Mouse (Mus musculus) CH12F3 (cell line): ENCODE results near the gene Ikzf3.

Experiments
- in situ Hi-C: fragments of 300-500 bp; cut with MboI; formaldehyde crosslinking; loops from 2 replicates; pipeline ENCODE4 v1.14.3; 2020; ENCODE audit warnings: low sequenced_read_pairs

Gene Ikzf3

DNA sequence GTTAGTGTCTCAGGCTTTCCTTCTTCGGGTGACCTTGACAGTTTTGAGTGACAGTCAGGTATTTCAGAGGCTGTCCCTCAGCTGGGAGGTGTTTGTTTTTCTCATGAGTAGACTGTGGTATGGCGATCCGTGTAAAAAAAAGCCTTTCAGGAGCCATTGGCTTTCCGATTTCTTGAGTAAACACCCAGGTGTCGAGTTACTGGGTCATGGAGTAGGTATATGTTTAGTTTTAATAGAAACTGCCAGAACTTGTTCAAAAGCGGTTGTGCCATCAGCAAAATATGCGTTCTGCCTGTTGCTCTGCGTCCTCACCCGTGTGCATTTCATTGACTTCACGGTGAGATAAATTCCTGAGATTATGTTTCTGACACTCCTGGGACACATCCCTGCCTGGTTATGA lies 25.4 kb downstream of the Ikzf3 start:
- in situ Hi-C loops: no loop called here

DNA sequence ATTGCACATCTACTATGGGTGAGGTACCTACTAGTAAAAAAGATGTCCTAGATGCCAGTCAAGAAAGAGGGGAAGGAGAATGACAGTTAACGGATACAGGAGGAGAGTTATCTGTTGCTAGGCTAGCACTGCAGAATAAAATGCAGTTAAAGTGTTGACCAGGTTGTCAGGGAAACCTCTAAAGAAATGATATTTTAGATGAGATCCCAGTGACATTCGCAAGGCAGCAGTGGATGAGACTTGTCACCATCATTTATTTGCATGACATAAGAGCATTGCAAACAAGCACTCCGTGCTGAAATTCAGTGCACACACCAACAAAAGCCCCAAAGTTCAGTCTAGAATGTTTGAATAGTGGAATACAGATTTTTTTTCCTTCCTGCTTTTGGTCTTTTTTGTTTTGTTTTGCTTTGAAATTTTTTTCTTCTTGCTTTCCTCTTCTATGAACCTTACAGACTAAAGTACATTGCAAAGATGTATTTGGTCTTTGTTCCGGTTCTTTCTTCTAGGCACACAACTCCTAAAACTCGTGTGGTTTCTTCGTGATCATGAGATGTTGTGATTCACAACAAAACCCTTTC lies 32.4 kb downstream of the Ikzf3 start:
- in situ Hi-C loops: no loop called here

DNA sequence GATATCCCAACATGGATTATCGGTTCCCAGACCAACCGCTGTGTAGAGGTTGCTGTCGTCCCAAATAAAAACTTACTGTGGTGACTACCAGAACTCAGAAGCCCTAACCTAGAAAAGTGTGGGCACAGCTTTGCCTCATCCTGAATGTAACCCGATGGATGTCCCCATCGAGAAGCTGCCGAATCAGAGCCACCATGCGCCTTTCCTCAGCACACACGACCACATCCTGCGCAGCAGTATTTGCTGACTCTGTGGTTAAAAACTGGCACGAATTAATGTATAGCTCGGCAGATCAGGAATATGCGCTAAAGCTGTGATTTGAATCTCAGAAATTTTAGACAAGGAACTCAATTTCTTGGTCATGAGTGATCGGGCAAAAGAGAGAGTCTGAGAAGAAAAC lies 33.0 kb downstream of the Ikzf3 start:
- in situ Hi-C loops: no loop called here

DNA sequence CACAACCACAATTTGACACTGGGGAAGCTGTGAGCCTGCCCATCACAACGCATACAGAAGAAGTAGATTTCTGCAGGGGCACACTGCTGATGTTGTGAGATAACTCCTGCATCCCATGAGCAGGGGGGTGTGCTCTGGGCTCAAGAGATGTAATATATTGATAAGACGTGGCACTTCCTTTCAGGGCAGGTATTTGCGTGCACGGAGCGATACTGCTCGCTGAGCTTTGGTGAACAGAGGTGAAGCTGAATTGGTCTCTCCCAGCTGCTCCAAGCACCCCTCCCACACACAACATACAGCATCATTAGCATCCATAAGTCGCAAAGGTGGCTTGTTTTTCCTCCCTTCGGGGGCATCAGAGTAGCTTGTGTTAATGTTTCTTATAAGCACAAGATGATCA lies 35.7 kb downstream of the Ikzf3 start:
- in situ Hi-C loops: no loop called here

DNA sequence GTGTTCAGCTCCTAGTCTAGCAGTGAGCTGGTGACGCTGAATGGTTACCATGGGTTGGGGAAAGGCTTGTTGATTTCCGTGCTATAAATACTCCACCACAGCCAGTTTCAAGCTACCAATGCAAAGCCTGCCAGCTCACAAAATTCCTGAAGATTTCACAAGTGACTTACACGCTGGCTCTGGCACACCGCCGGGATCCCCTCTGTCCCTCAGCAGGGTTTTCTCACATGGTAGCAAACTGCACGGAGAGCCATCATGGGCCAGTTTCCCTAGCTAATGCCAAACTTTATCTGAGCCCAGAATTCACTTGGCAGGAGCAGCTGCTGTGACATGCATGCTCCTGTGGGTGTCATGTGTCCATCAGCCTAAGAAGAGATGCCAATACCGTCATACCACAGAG lies 36.4 kb downstream of the Ikzf3 start:
- in situ Hi-C loops: no loop called here

DNA sequence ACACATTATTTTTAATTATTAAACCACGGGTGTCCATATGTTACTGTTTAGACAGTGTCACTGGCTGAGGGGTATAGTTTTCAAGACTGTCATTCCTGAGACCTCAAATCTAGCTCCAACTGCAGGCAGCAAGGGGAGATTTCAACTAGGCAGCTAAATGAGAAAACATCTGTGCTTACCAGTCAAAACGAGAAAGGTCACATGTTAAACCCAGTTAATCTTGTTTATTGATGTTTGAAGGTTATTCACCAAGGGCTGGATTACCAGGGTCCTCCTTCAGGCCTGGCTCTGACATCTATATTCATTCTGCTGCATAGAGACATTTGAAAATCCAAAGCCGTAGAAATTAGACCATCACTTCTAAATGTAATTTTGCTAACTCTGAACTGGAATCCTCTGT lies 40.9 kb downstream of the Ikzf3 start:
- in situ Hi-C loops: no loop called here

DNA sequence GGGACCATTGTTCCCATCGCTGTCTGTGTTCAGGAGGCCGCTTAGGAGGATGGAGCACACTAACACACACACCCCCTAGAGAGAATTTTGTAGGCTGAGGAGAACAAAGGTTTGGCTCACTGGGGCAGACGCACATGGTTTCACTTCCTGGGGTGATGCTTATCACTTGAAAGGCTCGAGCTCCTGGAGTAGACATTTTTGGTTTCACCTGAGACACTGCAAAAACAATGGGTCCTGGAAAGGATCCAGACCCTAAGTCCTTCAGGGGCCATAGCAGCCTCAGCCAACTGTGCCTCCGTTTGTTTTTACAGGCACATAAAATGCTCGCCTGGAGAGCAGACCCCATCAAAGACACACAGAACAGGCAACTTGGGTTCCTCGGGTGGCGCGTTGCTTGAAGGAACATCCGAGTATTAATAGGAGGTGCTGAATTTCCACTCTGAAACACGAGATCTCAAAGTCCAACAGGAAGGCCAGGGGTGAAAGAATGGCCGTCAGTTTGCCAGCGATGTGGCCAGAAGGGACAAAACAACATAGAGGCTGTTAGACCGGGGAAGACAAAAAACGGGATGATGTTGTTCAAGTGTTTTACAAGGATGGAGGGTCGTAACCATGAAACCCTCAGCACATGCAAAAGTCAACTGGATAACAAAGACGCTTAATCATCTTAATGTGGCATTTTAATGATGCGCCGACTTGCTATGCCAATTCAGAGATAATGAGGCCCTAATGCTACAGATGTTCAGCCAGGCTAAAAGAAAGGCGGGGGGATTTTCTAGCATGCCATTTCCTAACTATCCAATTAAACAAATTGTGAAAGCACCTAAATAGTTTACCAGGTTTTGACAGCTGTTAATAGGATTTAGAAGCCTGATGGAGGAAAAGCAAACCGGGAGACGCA lies 48.2 kb downstream of the Ikzf3 start:
- in situ Hi-C loops: no loop called here

DNA sequence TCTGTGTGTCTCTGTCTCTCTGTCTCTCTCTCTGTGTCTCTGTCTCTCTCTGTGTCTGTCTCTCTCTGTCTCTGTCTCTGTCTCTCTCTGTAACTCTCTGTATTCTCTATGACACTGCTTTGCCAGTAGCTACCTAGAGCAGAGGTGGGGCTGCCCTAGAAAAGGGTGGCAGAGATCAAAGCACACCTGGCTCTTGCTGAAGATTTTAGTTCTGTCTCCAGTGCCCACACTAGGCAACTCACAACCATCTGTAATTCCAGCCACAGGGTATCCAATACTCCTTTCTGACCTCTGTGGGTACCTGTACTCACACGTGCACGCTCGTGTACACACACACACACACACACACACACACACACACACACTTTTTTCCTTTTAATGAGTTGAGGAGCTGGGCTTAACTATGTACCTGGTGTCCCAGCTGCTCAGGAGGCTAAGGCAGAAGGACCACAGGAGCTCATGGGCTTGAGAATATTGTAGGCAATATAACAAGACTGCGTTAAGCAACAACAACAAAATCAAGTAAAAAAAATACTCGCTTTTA lies 50.6 kb downstream of the Ikzf3 start:
- in situ Hi-C loops: no loop called here

DNA sequence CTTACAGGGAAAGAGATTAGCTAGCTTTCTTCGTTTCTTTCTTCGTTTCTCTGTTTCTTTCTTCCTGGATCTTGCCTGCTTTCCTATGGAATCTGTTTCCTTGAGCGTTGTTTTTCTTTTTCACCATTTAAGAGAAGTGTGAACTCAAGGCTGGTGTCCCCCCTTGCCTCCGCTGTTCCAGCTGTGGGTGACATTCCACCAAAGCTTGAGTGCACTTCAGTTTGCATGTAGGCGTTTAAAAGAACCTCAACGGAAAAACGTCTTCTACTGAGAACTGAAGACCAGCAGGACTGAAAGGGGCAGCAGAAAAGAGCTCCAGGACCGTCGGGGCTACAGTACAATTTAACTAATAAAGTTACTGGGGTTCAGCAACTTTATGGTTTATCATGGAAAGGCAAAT lies 52.4 kb downstream of the Ikzf3 start:
- in situ Hi-C loops: no loop called here

DNA sequence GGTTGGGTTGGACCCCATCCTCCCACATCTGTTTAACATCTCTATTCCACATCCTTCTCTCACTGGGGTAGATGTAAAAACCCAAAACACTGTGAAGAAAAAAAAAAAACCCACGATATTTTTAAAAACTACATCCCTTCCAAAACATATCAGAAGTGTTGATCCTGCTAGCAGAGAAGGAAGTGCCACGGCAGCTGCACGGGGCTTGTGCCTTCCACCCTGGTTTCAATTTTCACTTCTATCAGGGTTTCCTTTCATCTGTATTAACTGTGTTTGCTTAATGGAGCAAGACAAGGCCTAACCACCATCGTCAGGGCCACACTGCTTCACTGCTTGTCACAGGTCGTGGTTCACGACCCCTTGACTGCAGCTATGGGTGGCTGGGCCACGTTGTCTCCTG lies 52.9 kb downstream of the Ikzf3 start:
- in situ Hi-C loops: no loop called here

DNA sequence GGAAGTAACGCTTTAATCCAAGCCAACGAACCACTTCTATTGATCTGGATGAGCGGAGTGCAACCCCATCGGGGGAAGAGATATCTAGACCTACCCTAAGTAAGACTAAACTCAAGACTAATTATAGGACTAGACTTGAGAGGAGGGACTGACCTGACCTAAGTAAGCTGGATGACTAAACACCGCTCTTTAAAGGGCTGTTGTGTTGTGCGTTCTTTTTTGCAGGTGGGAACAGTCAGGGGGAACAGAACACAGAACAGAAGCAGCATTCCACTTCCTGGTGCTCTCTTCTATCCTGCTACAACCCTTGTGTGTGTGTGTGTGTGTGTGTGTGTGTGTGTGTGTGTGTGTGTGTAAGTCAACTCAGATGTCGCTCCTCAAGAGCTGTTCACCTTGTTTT lies 54.3 kb downstream of the Ikzf3 start:
- in situ Hi-C loops: no loop called here

DNA sequence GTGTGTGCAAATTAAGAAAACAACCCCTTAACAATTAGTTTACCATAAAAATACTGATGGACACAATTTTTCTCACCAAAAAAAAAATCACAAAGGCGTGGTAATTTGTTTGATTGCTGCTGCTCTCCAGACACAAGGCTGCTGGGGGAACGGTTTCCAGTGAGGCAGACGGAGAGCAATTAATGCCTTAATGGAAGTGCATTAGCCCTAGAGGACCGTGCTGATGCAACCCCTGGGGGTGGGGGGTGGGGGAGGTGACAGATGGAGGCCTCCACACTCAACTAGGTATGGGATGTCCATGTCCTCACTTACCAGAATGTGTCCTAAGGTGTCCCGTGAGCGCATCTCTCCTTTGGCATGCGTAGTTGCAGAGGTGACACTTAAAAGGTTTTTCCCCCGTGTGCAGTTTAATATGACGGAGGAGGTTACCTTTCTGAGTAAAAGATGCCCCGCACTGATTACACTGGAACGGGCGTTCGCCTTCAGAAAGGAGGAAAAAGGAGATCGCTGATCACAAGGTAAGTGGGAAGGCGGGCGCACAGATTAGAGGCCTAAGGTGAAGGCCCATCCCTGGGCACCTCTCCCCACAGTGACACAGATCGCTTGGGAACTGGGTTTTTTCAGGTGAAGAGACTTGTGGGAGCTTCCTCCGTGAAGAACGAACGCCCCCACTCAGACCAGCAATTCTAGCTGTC lies 57.1 kb downstream of the Ikzf3 start:
- in situ Hi-C loops: no loop called here

DNA sequence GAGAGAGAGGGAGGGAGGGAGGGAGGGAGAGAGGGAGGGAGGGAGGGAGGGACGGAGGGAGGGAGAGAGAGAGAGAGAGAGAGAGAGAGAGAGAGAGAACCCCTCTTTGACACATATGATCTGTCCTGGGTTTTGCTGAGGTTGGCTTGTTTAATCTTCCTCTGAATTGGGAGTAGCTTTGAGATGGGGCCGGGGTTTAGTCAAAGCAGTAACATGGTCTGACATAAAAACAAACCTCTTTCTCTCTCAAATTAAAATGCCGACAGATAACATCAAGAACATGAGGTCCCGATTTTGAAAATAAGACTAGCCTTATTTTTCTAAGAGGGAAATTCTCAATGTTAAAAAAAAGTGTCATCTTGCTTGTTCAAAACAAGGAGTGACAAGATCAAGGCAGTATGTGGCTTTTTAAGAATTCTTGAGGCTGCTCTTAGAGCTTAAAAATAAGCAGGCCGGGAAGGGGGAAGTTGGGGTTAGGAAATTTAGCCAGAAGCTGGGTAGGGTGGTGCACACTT lies 58.2 kb downstream of the Ikzf3 start:
- in situ Hi-C loops: no loop called here

DNA sequence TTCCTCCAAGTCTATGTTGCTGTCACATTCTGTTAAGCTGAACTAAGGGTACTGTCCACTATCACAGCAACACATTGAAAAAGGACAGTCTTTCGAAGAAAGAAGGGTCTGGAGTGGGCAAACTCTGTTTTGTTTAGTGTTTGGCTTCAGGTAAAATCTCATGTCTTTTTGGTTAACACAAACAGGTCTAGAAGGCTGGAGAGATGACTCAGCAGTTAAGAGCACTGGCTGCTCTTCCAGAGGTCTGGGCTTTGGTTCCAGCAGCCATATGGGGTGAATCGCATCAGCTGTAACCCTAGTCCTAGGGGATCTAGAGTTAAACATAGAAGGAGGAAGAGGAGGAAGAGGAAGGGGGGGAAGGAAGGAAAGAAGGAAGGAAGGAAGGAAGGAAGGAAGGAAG lies 60.1 kb downstream of the Ikzf3 start:
- in situ Hi-C loops: no loop called here

DNA sequence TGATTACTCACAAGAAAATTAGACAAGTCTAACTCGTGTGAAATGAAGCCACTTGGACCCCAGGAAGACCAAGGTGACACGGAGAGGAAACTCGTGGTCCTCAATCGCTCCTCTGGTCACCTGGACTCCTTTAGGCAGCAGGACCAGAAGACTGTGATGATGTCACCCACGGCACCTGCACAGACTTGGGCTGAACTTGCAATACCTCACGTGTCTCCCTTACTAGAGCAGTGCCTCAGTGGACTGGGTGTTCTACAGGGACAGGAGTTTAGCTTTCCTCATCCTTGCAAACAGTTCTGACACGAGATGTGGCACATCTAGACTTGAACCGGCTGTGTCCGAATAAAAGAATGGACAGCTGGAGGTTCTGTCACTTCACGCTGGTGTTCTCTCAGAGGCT lies 63.8 kb downstream of the Ikzf3 start:
- in situ Hi-C loops: no loop called here

DNA sequence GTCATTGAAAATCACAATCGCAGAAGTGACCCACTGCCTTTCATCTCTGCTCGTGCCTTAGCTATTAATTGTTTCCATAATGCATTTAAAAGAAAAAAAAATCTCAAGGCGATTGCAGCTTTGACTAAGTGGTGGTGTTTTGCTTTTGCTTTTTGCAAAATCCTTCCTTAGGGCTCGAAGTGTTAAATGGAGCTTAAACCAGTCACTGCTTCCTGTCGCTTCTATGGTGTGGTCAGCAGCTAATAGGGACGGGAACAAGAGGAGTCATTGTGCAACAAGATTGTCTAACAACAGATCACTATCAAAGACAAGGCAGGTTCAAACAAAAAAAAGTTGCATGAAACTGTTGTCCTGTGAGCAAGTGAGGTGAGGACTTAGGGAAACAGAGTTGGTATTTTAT lies 64.6 kb downstream of the Ikzf3 start:
- in situ Hi-C loops: no loop called here

DNA sequence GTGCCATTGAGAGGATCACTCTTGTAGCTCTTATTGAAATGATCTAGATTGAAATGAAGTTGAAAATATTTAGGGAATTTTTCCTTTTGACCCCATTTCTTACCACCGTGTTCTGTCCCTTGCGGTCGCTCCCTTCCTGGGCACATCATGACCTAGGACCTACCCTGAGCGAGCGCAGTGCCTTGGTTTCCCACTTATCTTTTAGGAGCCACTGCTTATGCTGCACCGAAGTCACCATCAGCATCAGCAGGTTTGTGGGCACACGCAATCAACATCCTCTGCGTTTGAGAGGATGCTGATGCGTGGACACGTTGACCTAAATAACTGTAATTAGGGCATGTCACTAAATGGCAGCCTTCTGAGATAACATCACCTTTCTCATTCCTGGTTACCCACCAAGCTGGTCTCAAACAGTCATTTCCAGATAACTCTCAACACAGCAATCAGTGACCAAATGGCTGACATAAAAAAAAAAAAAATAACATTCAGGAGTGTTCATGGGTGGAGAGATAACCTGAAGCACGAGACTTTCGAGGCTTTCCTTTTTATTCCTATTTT lies 65.8 kb downstream of the Ikzf3 start:
- in situ Hi-C loops: no loop called here

DNA sequence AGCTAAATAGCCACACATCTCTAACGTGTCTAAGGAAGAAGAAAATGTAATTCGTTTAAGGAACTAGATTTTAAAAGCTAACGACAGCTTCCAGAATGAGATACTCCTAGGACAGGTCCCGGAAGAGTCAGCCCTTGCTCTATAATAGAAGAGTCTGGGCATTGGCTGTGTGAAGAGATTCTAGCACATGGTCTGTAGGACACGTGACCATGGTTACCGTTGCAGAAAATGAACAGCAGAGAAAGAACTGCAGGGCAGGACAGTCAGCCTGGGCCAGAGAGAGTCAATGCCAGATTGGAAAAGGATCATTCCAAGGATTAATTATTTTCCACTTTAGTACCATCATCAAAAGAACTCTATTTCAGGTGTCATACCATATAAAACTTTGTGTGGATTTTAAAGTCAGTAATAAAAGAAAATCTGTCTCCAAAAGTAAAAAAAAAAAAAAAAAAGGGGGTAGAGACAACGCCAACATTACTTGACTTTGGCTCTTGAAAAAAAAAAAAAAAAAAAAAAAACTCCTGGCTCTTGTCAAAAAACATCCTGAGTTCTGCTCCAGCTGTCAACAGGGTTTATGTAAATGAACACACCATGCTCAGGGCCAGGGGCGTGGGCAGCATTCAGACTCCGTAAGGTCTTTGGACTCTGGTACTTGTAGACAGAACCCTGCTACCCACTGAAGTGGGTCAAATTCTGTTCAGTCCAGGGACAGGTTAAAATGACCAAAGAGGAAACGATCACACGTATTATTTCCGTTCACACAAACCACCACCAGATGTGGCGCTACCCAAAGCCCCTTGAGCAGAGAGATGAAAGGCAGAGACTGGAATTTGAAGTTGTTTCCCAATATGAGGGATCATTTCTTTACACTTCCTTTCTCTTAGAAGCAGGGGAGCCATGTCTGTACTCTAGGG lies 66.5 kb downstream of the Ikzf3 start:
- in situ Hi-C loops: no loop called here

DNA sequence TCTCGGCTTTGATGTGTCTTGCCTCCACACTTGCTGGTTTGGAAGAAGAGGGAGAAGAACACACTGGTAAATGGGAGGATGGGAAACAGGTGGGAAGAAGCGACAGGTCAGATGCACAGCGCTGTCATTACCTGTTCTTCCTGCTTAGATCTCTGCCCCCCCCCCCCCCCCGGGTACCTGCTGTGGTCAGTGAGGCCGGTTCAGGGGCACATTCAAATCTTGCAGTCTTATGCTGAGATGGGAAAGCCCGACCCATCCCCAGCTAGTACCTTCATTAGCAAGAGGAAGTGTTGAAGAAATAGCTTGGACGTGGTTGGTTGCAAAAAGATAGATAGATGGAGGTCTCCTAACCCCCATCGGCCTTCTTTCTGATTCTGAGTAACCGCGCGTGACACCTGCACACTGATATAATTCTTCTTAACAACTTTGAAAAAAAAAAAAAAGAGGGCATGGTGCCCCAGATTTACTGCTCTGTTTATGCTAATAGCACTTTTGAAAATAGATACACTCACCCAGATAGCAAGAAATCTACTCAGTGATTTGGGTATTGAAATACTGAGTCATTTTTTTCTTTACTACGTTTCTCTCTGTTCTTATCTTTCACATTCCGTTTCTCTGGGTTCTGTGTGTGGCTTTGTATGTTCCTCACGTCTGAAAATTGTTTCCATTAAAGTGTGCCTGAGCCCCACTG lies 68.7 kb downstream of the Ikzf3 start:
- in situ Hi-C loops: no loop called here

DNA sequence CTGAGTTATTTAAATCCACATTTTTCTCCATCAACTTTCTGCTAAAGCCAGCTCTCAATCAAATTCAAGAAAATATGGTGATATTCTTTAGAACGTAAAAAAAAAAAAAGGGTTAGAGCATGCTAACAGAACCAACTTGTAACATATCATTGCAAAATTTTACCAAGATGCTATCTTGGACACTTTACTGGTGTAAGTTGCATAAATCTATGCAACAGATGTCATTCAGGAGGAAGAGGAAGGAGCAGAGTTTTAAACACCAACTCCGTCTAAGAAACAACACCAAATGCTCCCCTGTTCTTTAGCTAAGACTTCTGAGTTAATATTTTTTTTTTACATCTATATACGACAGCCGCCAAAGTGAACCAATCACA lies 69.4 kb downstream of the Ikzf3 start:
- in situ Hi-C loops: no loop called here
